Mouse (Mus musculus) ovary, postnatal 14 days (tissue): ENCODE results near the gene Limch1.

Source experiments
- DNase-seq: peaks from one replicate; pipeline ENCODE4 v3.0.0; 2022; ENCODE audit warnings: low spot score

The Limch1 gene

DNA sequence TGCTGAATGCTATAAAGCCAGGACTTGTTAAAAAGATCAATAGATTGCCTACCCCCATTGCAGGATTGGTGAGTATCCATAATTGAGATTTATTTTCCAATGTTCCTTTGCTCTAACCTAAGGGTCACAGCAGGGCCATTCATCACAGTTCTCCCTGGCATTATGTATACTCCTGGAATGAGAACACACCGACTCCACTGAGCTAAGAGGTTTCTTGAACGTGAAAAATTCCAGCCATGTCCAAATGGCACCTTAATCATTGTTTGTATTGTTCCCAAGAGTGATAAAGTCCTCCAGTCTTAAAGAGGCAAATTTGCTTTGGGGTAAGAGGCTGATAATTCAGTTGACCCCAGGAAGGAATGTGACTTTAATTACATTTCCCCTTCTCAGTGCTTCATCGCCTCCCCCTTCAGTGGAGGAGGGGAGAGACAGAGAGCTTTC, 136.3 kb downstream of the Limch1 start:
- no peak for DNase-seq

DNA sequence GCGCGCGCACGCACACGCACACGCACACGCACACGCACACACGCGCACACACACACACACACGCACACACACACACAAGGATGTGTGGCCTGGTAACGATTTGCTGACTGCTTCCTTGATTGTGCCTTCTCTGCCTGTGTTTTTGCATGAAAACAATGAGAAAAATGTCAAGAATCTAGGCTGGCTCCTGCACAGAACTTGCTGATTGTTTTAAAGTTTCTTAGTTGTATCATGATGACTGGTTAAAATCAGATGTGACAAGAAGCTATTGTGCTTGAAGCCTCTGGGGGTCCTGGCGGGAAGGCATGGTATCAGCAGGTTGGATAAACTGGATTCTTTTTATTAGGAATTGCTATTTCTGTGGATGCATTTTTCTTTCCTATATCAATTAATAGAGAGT, 137.1 kb downstream of the Limch1 start:
- no peak for DNase-seq

DNA sequence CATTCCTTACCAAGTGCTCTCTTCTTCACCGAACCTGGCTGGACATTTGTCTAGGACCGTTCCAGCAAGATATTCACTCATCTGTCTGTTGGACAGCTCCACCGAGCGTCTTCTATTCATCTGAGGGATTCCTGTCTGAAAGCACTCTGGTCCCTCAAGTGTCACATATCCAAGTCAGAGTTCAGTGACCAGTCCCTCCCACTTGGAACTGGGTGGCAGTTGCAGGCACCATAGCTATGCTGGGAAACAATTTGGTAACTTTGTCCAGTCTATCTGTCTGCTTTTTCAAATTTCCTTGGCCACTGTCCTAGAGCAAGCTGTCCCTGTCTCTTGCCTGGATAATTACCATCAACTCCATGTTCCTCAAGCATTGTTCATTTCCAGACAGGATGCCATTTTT, 138.9 kb downstream of the Limch1 start:
- DNase-seq, result no peak

DNA sequence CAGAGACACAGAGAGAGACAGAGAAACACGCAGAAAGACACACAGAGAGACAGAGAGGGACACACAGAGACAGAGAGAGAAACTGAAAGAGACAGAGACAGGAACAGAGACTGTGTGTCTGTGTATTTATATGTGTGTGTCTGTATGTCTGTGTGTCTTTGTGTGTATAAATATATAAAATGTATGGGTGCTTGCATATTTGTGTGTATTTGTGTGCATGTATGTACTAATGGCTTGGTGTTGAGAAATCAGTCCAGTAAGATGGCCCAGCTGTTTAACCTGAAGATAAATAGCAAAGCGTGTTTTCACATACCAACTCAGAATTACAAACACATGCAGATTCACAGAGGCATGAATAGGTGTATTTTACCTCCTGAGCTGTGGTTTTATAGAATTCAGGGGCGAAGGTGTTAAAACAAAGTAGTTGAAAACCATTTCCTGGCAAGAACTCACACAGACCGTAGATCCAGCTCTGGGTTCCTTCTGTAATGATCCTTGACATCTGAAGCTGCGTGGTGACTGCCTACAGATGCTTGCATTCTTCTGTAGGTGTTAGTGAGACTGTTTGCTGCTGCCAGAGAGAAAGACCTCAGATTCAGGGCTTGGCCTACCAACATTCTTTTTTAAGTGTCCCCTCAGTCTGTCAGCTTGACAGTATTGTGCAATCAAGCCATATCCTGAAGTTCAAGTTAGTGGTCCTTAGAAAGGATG, 140.9 kb downstream of the Limch1 start:
- DNase-seq, result no peak

DNA sequence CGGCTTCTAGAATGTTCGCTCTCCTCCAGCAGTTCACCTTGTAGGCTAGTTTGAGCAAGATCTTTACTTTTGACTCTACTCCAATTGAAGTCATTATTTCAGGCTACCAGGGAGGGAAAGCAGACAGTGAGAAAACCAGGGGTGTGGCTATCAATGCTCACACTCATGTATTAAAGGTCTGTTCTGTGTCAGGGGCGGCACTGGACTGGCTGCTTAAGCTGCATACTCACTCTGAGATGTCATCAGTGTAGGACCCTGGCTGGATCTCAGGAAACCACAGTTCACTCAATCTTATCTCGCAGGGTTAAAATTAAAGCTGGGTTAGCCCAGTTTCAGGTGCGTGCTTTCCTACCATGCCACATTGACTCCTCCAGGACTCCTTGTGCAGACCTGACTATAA, 142.4 kb downstream of the Limch1 start:
- DNase-seq, result no peak

DNA sequence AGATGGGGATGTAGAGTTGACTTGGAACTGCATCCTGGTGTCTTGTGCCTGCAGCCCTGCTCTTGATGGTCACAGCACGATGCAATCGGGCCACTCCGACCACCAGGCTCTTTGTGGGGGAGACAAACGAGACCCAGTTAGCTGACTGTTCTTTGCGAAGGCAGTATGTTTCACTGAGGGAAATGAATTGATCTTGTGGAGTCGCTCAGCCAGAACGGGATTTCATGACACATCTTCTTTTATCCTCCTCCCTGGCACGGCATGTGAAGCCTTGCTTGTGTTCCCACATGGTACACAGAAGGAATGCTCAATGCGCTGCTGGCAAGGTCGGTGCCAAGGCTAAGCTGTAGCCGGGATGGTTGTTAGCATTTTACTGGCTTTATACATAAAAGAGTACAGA, 143.7 kb downstream of the Limch1 start:
- DNase-seq, result no peak

DNA sequence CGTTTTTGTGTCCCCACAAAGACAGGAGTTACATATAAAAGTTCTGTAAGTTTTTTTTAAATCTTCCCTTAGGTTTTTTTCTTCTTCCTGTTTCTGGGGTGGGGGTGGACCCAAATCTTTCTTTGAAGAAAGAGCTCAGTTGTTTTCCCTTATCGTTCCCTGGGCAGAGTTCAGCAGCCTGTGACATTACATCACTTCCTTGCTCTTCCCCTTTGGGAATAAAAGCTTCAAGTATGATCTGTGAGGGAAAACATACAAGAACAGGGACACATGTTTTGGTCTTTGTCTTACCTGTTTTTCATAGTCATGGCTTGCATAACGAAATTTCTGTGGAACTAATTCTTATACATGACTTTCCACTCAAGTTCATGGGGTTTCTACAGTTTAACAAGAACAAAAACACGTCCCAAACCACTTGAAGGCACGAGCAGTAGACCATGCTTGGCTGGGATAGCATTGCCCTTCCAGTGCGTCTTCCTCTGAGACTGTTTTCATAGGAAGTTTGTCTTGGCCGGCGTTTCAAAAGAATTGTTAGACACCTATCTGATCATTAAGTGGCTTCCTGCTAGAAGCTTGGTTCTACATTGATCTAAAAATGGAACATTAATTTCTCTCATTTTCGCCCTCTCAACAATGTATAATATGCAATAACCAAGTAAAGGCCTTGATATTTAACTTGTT, 150.0 kb downstream of the Limch1 start:
- DNase-seq, result no peak

DNA sequence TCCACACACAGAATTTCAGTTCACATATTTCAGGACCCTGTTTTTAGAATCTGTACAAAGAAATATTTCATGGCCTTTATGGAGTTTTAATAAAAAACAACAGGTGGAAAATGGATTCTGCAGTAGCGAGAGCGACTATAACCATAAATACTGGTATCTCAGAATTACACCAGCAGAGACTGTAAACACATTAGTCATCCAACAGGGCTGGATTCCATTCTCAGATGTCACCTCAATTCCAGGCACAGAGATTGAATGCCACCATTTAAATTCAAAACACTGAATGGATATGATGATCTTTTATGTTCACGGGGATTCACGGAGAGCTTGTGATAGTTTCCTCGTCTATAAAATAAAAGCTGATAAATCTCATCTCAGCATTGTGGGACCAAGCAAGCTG, 152.0 kb downstream of the Limch1 start:
- DNase-seq, result no peak

DNA sequence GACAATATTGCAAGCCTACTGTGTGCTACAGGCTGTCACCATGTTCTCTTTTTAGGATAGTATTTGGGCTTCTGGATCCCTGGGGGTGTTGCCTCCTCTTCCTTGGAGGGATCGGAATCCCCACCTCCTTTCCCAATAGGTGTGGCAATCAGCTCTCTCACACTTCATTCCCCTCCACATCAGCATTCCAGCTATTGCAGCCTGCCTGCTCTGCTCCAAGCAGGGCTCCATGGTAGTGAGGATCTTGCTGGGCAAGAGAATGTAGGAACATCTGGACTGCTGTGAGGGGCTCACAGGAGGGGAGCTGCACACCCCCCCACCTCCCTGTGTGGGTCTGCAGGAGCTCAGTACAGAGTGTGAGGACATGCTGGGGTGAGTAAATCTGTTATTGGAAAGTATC, 152.6 kb downstream of the Limch1 start:
- DNase-seq, result no peak

DNA sequence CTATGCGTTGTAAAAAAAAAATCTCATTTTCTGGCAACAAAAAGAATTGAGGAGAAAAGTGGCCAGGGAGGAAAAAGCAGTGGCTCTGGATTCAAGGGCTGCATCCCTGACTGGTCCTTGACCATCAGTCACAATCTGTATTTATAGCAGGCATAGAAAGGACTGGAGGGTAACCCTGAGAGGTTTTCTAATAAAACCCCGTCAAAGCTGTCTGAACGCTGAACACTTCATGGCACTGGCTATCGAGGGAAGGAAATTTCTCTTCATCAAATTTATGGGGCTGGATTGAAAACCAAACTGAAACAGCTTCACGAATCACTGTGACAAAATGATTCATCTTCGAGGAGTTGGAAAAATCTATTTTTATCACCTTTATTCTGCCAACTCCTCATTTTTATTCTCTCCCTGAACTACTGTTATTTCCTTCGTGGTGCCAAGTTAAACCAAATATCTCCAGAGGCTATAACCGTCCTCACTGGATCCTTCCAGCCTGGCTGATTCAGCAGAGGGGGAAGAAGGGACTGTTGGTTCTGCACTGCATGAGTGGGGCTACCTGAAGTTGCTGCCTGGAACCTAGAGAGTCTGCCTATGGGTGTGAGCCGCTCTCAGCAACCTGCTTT, 153.3 kb downstream of the Limch1 start:
- no peak for DNase-seq

DNA sequence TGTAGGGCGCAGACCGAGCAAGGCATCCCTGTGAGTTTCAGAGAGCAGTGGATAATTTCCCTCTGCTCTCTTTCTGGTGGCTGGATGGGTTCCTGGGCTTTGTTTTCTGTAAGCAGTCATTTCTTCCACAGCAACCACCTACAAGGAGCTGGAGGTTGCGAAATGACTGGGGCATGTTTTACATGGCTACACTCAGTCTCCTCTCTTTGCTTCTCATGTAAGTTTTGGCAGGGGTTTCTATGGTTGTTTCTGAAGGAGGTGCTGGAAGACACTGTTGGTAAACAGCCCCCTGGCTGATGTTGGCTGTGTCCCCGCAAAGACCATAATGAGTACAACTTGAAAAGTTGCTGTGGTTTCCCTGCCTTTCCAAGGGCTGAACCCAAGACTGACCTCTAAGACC, 155.5 kb downstream of the Limch1 start:
- no peak for DNase-seq

DNA sequence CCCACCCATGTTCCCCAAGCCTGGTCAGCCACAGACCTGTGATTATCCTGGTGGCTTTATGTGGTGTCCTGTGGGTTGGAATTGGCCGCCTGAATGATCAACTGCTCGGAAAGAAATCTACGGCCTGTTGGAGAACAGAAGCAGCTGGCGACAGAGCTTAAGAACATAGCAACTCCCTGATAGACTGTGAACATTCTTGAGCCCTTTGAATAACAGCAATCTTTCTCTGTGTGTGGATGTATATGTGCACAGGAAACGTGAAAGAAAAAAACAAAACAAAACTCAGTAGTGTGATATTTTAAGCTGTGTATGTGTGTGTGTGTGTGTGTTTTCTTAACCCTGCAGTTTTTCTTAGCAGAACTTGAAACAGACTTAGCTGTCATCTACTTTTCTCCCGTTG, 159.2 kb downstream of the Limch1 start:
- no peak for DNase-seq

DNA sequence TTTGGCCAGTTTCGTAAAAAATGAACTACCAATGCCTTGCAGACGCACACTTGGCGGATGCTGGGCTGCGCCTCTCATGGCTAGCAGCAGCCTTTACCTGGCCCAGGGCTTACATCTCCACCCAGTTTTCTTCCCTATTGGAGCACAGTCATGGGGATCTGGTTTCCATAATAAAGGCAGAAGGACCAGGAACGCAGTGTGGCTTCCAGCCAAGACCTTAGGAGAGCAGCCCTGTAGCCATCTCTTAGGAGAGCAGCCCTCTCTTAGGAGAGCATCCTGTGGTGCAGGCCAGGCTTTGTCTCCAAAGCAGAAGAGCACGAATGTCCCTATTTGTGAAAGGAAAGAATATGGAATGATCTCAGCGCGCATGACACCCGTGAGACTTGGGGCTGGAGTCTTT, 163.3 kb downstream of the Limch1 start:
- DNase-seq, result no peak

DNA sequence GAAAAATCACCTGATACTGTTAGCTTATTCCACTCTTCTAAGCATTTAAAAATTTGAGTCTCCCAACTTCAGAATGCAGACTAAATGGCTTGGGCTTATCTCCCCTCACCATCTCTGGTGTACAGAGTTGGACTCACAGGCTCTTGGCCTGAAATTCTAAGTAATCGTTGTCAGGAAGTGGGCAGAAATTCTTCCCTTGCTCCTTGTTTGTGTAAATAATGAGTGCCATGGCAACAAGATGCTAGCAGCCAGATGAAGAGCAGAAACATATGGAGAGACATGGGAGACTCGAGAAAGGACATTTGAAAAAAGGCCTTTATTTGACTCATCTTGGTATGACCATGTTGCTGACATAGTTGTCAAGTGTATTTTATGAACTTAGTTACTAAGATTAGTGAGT, 164.3 kb downstream of the Limch1 start:
- DNase-seq, result no peak

DNA sequence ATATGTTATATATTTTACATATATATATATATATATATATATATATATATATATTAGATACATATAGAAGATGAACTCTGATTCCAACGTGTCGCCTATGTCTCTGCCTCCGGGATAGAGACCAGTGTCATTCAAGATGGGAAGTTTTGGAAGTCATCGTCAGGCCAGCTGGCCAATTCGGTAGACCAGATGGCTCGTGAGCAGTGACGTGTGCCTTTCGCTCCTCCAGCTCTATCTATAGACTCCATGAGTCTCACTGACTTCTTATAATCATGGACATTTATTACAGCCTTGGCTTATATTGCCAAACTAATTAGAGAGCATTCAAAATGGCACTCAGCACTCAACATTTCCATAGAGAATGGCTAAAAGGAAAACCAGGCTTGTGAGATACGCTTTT, 165.0 kb downstream of the Limch1 start:
- DNase-seq, result no peak

DNA sequence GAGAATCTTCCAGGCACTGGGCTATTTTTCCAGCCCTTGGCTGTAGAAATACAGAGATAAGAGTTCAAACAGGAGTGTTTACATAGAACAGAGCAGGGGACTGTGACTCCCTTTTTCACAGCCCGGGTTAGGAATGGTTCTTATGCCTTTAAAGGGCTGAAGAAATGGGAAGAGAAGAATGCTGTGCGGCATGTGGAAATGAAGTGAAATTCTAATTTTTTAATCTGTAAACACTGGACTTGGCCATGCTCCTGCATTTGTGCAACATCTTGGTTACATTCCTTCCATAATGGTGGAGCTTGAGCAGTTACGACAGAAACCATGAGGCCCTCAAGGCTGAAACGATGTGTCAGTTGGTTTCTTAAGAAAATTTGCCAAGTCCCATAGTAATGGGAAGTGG, 165.4 kb downstream of the Limch1 start:
- no peak for DNase-seq

DNA sequence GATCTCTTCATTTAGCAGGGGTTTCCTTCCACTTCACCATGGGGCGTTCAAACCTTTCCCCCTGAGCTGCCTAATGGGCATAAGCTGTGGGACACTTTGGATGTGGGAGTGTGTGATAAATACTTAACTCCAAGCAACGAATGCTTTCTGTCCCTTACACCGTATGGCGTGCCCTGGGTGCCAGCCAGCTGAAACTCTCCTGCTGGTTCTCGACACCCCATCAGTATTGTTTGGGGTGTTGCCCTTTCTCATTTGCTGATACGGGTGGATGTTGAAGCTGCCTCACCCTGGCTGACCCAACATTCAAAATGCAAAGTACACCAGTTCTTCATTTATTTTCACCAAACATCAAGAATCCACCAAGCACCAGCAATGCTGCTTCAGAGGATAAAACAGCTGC, 168.2 kb downstream of the Limch1 start:
- no peak for DNase-seq

DNA sequence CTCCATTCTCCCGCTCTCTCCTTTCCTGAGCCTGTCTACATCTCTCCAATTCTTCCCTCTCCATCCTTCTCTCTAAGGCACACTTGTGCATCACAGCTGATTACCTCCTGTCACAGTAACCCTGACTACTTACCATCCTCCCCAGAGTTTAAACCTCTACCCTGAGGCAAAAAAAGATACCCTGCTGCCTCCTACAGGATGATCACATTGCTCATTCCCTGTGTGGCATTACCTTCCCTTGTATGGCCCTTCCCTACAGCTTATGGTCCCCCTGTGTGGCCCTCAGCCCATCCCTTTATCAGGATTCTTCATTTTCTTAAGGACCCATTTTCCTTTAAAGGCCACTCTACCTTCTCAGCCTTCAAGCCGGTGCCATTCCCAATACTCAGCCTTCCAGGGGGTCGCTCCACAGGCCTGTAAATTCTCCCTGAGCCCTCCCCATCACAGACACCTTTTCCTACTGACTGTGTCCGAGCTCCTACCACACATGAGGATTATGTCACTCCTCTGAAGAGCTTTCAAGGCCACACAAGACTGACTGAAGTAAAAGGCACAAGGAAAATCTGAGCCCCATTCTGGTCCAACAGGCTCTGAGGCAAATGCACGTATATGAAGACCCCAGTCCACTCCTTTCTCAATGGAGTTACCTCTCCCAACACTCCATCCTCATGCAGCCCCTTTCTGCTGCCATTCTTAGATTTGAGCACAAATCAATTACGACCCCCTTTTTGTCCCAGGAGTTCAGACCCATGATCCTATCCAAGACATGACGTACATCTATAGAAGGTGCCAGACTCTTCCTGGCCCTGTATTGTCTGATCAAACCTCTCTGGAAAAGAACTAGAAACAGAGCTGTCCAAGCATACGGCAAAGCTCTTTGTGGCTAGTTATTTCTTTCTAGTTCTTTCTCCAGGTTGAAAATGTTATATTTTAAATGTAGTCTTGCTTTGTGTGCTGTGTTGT, 172.0 kb downstream of the Limch1 start:
- no peak for DNase-seq

DNA sequence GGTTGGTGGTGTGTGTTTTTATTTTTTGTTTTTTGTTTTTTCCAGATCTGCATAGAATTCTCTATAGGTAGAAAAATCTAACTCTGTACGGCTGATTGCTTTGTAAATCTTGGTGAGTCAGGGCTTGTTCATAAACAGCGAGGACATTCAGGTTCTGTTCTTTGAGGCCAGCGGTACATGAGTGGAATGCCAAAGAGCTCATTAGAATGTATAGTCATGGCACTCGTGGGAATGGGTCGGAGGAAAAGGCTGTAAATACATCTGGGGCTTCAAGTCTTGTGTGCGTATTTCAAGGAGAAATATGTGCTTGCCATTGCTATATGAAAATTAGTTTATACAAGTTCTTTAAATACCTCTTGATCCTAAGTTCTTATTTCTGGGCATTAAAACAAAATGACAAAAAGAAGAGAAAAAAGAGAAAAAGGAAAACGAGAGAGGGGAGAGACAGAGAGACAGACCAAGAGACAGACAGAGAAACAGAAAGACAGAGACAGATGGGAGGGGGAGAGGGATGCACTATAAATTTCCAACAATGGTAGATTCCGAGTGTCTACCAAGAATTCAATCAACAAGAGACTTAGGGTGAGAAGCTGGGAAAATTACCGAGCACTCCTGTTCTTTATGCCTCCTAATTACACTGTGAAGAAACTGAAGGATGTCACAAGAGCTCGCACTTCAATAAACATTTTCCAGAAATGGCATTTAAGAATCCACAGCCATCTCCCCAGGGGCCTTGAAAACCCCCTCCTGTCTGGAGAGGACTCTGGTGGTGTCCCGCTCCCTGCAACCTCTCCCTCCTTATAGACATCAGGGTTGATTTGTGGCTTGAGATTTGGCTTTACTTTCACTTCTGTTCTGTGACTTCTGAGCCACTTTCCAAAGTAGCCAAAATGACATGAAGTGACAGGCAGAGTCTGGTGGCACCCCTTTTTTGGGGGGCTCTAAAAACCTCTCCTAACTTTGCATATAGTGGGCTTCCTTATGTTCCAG, 173.0 kb downstream of the Limch1 start:
- no peak for DNase-seq

DNA sequence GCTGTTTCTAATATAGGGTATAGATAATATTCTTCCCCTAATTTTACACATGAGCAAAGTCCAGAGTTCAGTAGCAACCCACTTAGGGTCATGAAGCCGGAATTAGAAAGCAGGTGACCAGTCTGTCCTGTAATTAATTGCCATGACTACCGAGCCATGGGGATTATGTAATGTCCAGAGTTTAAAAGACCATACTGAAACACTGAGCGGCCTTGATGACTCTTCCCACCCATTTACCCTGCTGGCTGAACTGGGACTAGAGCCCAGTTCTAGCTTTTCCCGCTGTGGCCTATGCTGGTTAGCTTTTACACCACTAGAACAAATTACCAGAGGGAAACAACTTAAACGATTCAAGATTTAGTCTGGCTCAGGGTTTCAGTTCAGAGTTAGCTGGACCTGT, 177.0 kb downstream of the Limch1 start:
- DNase-seq, result no peak

DNA sequence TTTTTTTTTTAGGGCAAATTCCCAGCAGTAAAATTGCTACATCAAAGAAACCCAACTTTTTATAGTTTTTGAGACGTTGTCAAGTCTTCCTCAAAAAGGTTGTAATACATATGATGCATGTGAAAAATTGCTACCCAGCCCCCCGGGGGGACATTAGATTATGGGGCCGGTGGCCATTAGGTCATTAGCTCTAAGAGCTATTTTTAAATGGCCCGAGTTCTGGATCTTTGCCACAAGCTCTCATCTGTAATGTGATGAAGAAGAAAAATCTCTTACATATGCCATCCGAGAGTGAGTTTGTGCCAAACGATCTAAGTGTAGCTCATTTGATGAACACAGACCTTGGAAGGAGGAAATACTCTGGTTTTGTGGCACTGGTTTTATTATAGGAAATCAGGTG, 183.7 kb downstream of the Limch1 start:
- DNase-seq, result no peak
